In the genomic region with DNA sequence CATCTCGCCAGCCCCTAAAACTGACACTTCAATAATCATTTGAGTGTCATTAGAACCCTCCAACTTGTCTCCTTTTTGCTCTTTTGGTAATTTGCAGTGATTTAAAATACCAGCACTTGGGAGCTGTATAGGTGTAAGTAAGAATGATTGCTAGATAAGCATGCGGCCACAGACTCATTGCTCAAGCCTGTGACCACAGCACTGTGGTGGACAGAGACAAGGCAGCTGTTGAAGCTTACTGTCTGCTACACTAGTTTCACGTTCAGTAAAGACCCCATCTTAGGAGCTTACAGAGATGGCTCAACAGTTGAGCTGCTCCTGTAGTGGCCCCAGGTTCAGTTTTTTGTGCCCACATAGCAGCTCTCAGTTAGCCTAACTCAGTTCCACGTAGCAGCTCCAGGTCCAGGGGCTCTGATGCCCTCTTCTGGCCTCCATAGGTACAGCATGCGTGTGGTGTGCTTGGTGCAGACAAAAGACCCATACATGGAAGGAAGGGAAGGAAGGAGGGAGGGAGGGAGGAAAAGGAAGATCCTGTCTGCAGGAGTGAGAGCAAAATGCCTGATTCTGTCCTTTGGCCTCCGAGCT, we compare ENCODE assay signal across 8 mouse cellular contexts. TPM values are rescaled to one million over a fixed set of nuclear protein-coding genes. Genes with fewer than 3 reads are reported as not detected.
DNase-seq lines count a peak whose midpoint lies in the region; ATAC-seq and TF ChIP-seq lines count a peak whose summit lies in the region.

No protein-coding gene starts in this region.

- no peaks in the 10 kb centered on the region for H3K4me1 ChIP-seq in embryonic facial prominence, embryonic 11.5 days (ENCODE audit: control insufficient read depth, insufficient read depth, low read length)
- no peaks in the 10 kb centered on the region for H3K4me1 ChIP-seq in heart, embryonic 16.5 days (ENCODE audit: control insufficient read depth, insufficient read depth, low read length)

- 50% methylated on average over 6 of the region's 6 CpGs for WGBS in embryonic facial prominence, embryonic 11.5 days
- 50% methylated on average over 6 of the region's 6 CpGs for WGBS in heart, embryonic 16.5 days

- H3K9ac ChIP-seq in embryonic facial prominence, embryonic 11.5 days (replicated peaks; ENCODE audit: low read length): no peak overlapping the region
- no peak overlapping the region for H3K9ac ChIP-seq in heart, embryonic 16.5 days (ENCODE audit: low read length)

- peak; percentile 88 for TF ChIP-seq CTCF in layer of hippocampus, adult 2 months (conservative IDR thresholded peaks at IDR 0.05)

- H3K36me3 ChIP-seq in embryonic facial prominence, embryonic 11.5 days (replicated peaks; ENCODE audit: control insufficient read depth, insufficient read depth, low read depth, low read length): peaks cover 11% of the 10 kb centered on the region
- peaks cover 37% of the 10 kb centered on the region for H3K36me3 ChIP-seq in heart, embryonic 16.5 days (ENCODE audit: control insufficient read depth, insufficient read depth)

- H3K27ac ChIP-seq in embryonic facial prominence, embryonic 11.5 days (replicated peaks; ENCODE audit: low read depth, low read length): no peak overlapping the region
- H3K27ac ChIP-seq in heart, embryonic 16.5 days (ENCODE audit: low read length): no peak overlapping the region
- peak overlapping the region; percentile 67; the same call in 1 of the 2 replicates for H3K27ac ChIP-seq in layer of hippocampus, adult 2 months

- no peak overlapping the region for H3K4me3 ChIP-seq in embryonic facial prominence, embryonic 11.5 days (ENCODE audit: low read depth, low read length)
- no peak overlapping the region for H3K4me3 ChIP-seq in heart, embryonic 16.5 days (ENCODE audit: low read length)
- no peak overlapping the region for H3K4me3 ChIP-seq in layer of hippocampus, adult 2 months

- DNase-seq in heart, adult 18-20 months: peak; percentile 38 to 78
- DNase-seq in heart, adult 8-10 months (ENCODE audit: low spot score): no peak
- peak; percentile 62 to 74 for DNase-seq in adrenal gland, postnatal 36 days
- peak; percentile 78 for DNase-seq in embryonic facial prominence, embryonic 11.5 days (ENCODE audit: low spot score)
- peak; percentile 76 to 79 for DNase-seq in layer of hippocampus, adult 2 months (ENCODE audit: low spot score in 2 of 2)
- peak; percentile 72 for DNase-seq in lung, postnatal 36 days
- DNase-seq in retina, postnatal 1 day: peak; percentile 87

- no peak for ATAC-seq in embryonic facial prominence, embryonic 11.5 days (replicated peaks; ENCODE audit: insufficient number of reproducible peaks, low FRiP score, low TSS enrichment, low read depth)
- ATAC-seq in heart, embryonic 16.5 days (replicated peaks; ENCODE audit: extremely low read depth, insufficient read depth, low FRiP score): peak; percentile 58; the same call in 1 of the 2 replicates

- H3K9me3 ChIP-seq in embryonic facial prominence, embryonic 11.5 days (replicated peaks; ENCODE audit: control insufficient read depth, low read length): no peaks in the 10 kb centered on the region
- 0 out of 2 replicates have a peak, but pooled peaks cover under 1% of the 10 kb centered on the region for H3K9me3 ChIP-seq in heart, embryonic 16.5 days (replicated peaks; ENCODE audit: control insufficient read depth, low read length)

- no peak overlapping the region for H3K4me2 ChIP-seq in embryonic facial prominence, embryonic 11.5 days (ENCODE audit: low read depth, low read length)
- no peak overlapping the region for H3K4me2 ChIP-seq in heart, embryonic 16.5 days (ENCODE audit: low read depth, low read length)

- no peaks in the 10 kb centered on the region for H3K27me3 ChIP-seq in embryonic facial prominence, embryonic 11.5 days (ENCODE audit: control insufficient read depth, insufficient read depth, low read length)
- no peaks in the 10 kb centered on the region for H3K27me3 ChIP-seq in heart, embryonic 16.5 days (ENCODE audit: control insufficient read depth, insufficient read depth, low read length)

RNA-seq across cellular contexts. Expression of gene Ckb, which starts 24.0 kb away (rescaled TPM):
- total RNA-seq in heart, adult 18-20 months (2021): 10 to 100 TPM; 67.8 to 74.5 TPM
- total RNA-seq in heart, adult 8-10 months (2022): 10 to 100 TPM; 57.4 to 70.8 (median 63.8) TPM
- total RNA-seq in adrenal gland, postnatal 36 days (2021): 10 to 100 TPM; 34.2 to 53.4 TPM
- polyA plus RNA-seq in embryonic facial prominence, embryonic 11.5 days (2014; fragmentation: Nextera tagmentation; extraction: Ambion mirVana): 450 and 485 TPM in 2 replicates
- 388 and 414 TPM in 2 replicates for polyA plus RNA-seq in heart, embryonic 16.5 days (2015; fragmentation: Nextera tagmentation; extraction: Ambion mirVana)
- total RNA-seq in layer of hippocampus, adult 2 months (2021): 1,000 to 10,000 TPM; 1,228 to 1,237 TPM

RNA-seq across cellular contexts. Expression of gene Trmt61a, which starts 29.8 kb away (rescaled TPM):
- 1 to 10 TPM; 5.8 to 6.5 TPM for total RNA-seq in heart, adult 18-20 months (2021)
- 1 to 10 TPM; 4.0 to 5.9 (median 4.9) TPM for total RNA-seq in heart, adult 8-10 months (2022)
- 10 to 100 TPM; 15.7 to 18.6 TPM for total RNA-seq in adrenal gland, postnatal 36 days (2021)
- 3.8 and 5.4 TPM in 2 replicates for polyA plus RNA-seq in embryonic facial prominence, embryonic 11.5 days (2014; fragmentation: Nextera tagmentation; extraction: Ambion mirVana)
- polyA plus RNA-seq in heart, embryonic 16.5 days (2015; fragmentation: Nextera tagmentation; extraction: Ambion mirVana): 7.7 and 8.5 TPM in 2 replicates
- total RNA-seq in layer of hippocampus, adult 2 months (2021): 10 to 100 TPM; 16.7 to 18.0 TPM

Comparison
In these comparisons a context has a peak if more than half of its experiments do, and no peak if none do; other contexts are left out.
1. RNA of gene Ckb, which starts 24.0 kb away (total RNA-seq): 1,228 to 1,237 TPM in layer of hippocampus, adult 2 months; 67.8 to 74.5 TPM in heart, adult 18-20 months, 57.4 to 70.8 TPM in heart, adult 8-10 months and 34.2 to 53.4 TPM in adrenal gland, postnatal 36 days; every median in the first group is over 10 times any median in the second.